Mouse (Mus musculus): ENCODE data around the gene Ssty2. TPM values are rescaled to one million over a fixed set of nuclear protein-coding genes. Genes with fewer than 3 reads are reported as not detected.
"Not testable (repeated sequence)": the region's sequence is repeated elsewhere in the genome, so short reads cannot be mapped to it uniquely, and the experiment has no call there.

Ssty2 gene
- not detected in 2 replicates for polyA plus RNA-seq (2014; fragmentation: Nextera tagmentation; extraction: Ambion mirVana)

DNA sequence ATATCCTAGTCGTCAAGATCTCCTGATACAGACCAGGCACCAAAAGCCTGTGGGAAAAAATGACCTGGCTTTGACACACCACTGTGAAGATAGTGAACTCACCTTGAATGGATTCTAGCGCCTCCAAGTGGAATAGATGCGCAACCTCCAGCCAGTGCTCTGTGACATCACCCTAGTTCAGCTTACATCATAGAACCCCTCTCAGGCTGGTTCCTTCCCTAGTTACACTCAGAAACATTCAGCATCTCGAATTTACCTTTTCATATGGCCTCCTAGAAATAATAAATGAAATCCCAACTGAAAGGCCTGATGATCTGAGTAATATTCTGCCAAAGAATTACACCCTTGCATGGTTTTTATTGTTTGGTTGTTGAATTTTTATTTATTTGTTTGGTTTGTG lies at the start of gene Ssty2:
Gene Ssty2 (minus strand): TSS at position 101 of the 400 bp plus-strand sequence.
- not testable (repeated sequence) for H3K9ac ChIP-seq (ENCODE audit: low read length); H3K4me2 ChIP-seq (ENCODE audit: low read length); H3K4me3 ChIP-seq (ENCODE audit: low read depth, low read length); DNase-seq (ENCODE audit: low spot score); H3K27me3 ChIP-seq (replicated peaks; ENCODE audit: control insufficient read depth, insufficient read depth, low read length); H3K9me3 ChIP-seq (replicated peaks; ENCODE audit: control insufficient read depth, low read length); H3K27ac ChIP-seq (ENCODE audit: low read depth, low read length); H3K4me1 ChIP-seq (ENCODE audit: control insufficient read depth, insufficient read depth, low read length); ATAC-seq; H3K36me3 ChIP-seq (ENCODE audit: control insufficient read depth, insufficient read depth, low read length)
- no CpG with 5 or more reads among the region's 4 CpGs for WGBS
